8 mouse cellular contexts compared by ENCODE assay signal in the genomic region with DNA sequence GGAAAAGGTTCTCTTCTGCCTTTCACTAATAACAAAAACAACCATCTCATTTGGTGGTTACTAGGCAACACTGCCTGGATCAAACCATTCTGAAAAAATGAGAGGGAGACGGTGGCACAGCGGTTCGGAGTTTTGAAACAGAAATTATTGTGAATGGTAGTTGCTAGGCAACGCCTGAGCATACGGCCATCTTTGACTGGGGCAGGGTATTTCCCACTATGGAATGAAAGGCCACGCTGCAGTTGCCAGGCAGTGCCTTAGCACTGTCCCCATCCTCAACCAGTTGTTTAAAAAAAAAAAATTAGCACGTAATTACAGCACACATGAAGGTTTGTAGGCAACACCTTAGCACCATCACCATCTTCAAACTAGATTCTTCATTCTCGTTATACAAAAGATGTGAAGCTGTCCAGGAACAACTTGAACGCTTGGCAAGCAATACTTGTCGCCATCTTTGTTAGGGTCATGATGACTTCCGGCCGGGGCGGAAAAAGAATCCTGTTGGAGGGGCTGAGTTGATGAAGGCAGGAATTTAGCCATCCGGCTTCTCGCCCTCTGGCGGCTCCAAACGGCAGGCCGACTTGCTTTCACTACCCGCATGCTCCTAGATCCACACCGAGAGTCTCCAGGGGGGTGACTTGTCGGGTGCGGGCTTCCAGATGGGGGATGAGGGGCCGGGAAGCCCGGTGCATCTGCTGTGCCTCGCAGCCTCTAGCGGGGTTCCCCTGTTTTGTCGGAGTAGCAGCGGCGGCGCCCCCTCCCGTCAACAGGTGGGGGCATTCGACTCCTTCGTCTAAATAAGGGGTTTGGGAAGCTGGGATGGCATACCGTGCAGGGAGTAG. TPM values are rescaled to one million over a fixed set of nuclear protein-coding genes. Genes with fewer than 3 reads are reported as not detected.
DNase-seq lines count a peak whose midpoint lies in the region; ATAC-seq and TF ChIP-seq lines count a peak whose summit lies in the region.

A gene (plus strand): TSS at position 487 of the 842 bp plus-strand sequence.

- peak; percentile 70 for TF ChIP-seq EP300 in lung, postnatal 0 days (IDR thresholded peaks at IDR 0.05)

- H3K4me3 ChIP-seq in hindbrain, embryonic 10.5 days = peak within 1 kb of the TSS; percentile 80
- H3K4me3 ChIP-seq in lung, postnatal 0 days (ENCODE audit: low read depth, low read length) = peak within 1 kb of the TSS; percentile 53

- H3K36me3 ChIP-seq in hindbrain, embryonic 10.5 days = peaks cover 28% of the 10 kb centered on the region
- no peaks in the 10 kb centered on the region for H3K36me3 ChIP-seq in lung, postnatal 0 days (ENCODE audit: insufficient read depth, low read length)

- peak within 1 kb of the TSS; percentile 70 for H3K4me2 ChIP-seq in lung, postnatal 0 days (replicated peaks; ENCODE audit: low read depth, low read length)

- DNase-seq in MN1 (ENCODE audit: low spot score) = peak; percentile 95
- peak; percentile 95 for DNase-seq in cerebellum, adult 9-10 months
- DNase-seq in hindbrain, embryonic 10.5 days (ENCODE audit: low spot score) = peak; percentile 93
- DNase-seq in layer of hippocampus, adult 9-11 months = peak; percentile 95
- peak; percentile 98 for DNase-seq in lung, postnatal 0 days (ENCODE audit: low spot score)
- DNase-seq in ovary, postnatal 14 days (ENCODE audit: low spot score) = peak; percentile 76
- peak; percentile 85 for DNase-seq in thymus, postnatal 14 days

- WGBS in hindbrain, embryonic 10.5 days = 1% methylated on average over 34 of the region's 34 CpGs
- WGBS in lung, postnatal 0 days = 3% methylated on average over 34 of the region's 34 CpGs

- H3K9ac ChIP-seq in lung, postnatal 0 days (replicated peaks; ENCODE audit: low read depth) = peak within 1 kb of the TSS; percentile 45; the same call in 1 of the 2 replicates

- no peaks in the 10 kb centered on the region for H3K27me3 ChIP-seq in hindbrain, embryonic 10.5 days (ENCODE audit: insufficient read depth, poor library complexity, severe bottlenecking)
- H3K27me3 ChIP-seq in lung, postnatal 0 days (replicated peaks; ENCODE audit: insufficient read depth, low read length) = no peaks in the 10 kb centered on the region

- H3K9me3 ChIP-seq in hindbrain, embryonic 10.5 days = no peaks in the 10 kb centered on the region
- no peaks in the 10 kb centered on the region for H3K9me3 ChIP-seq in lung, postnatal 0 days (ENCODE audit: low read length)

- peak within 1 kb of the TSS; percentile 96 for H3K27ac ChIP-seq in hindbrain, embryonic 10.5 days
- H3K27ac ChIP-seq in lung, postnatal 0 days (ENCODE audit: low read length) = peak within 1 kb of the TSS; percentile 73

- ATAC-seq in frontal cortex, adult (ENCODE audit: low TSS enrichment) = peak; percentile 59
- ATAC-seq in lung, postnatal 0 days = peak; percentile 74

- H3K4me1 ChIP-seq in hindbrain, embryonic 10.5 days (replicated peaks) = peaks cover 77% of the 10 kb centered on the region
- peaks cover 12% of the 10 kb centered on the region; the same call in 1 of the 2 replicates for H3K4me1 ChIP-seq in lung, postnatal 0 days (ENCODE audit: insufficient read depth, low read depth, low read length)

- TF ChIP-seq CTCF in lung, postnatal 0 days (IDR thresholded peaks at IDR 0.05) = peak; percentile 76

RNA-seq across cellular contexts. Expression of the gene that starts here (rescaled TPM):
- 24.4 and 28.4 TPM in 2 replicates for polyA plus RNA-seq in hindbrain, embryonic 10.5 days (2016; fragmentation: Nextera tagmentation; extraction: Ambion mirVana)
- 15.1 and 18.3 TPM in 2 replicates for polyA plus RNA-seq in lung, postnatal 0 days (2015; fragmentation: Nextera tagmentation; extraction: Ambion mirVana)

Comparison
In these comparisons a context has a peak if more than half of its experiments do, and no peak if none do; other contexts are left out.
1. Peak in every context shown above with its lines: DNase-seq, ATAC-seq, H3K4me3 ChIP-seq and H3K27ac ChIP-seq.